Mouse (Mus musculus): ENCODE results near the gene Tbc1d8b. TPM values are rescaled to one million over a fixed set of nuclear protein-coding genes. Genes with fewer than 3 reads are reported as not detected.

Tbc1d8b gene
- polyA plus RNA-seq, 1 experiment, result 2.0 TPM

GRCm38 (mm10) chrX:139774309-139775083 lies 89.7 kb downstream of the Tbc1d8b start:
- Histone ChIP-seq H3K4me1 (ENCODE audit: control insufficient read depth, insufficient read depth, low read length) (peaks cover 1% of the 10 kb centered on the region), H3K9me3 (replicated peaks; ENCODE audit: control insufficient read depth, insufficient read depth, low read length, poor library complexity, severe bottlenecking) (no peaks in the 10 kb centered on the region), H3K36me3 (ENCODE audit: control insufficient read depth, insufficient read depth, low read length, poor library complexity, severe bottlenecking) (no peaks in the 10 kb centered on the region), H3K27me3 (ENCODE audit: control insufficient read depth, insufficient read depth, low read length, poor library complexity, severe bottlenecking) (no peaks in the 10 kb centered on the region), H3K27ac (ENCODE audit: insufficient read depth, low read length) (no peak overlapping the region), H3K4me3 (ENCODE audit: low read depth, low read length) (no peak overlapping the region), H3K9ac (ENCODE audit: low read depth, poor library complexity, severe bottlenecking) (no peak overlapping the region)
- no peak for TF ChIP-seq EP300 (IDR thresholded peaks at IDR 0.05; ENCODE audit: insufficient read depth, low read depth, low read length)
- peak; percentile 15 for TF ChIP-seq CTCF (IDR thresholded peaks at IDR 0.05; ENCODE audit: low read depth, low read length)

- Histone ChIP-seq H3K27ac (ENCODE audit: insufficient read depth, low read length) (no peak overlapping the region), H3K27me3 (ENCODE audit: control insufficient read depth, insufficient read depth, low read length, poor library complexity, severe bottlenecking) (no peaks in the 10 kb centered on the region), H3K4me1 (ENCODE audit: control insufficient read depth, insufficient read depth, low read length) (peaks cover 1% of the 10 kb centered on the region), H3K36me3 (ENCODE audit: control insufficient read depth, insufficient read depth, low read length, poor library complexity, severe bottlenecking) (no peaks in the 10 kb centered on the region), H3K9ac (ENCODE audit: low read depth, poor library complexity, severe bottlenecking) (no peak overlapping the region), H3K4me3 (ENCODE audit: low read depth, low read length) (no peak overlapping the region), H3K9me3 (replicated peaks; ENCODE audit: control insufficient read depth, insufficient read depth, low read length, poor library complexity, severe bottlenecking) (no peaks in the 10 kb centered on the region)
- TF ChIP-seq POLR2A (IDR thresholded peaks at IDR 0.05; ENCODE audit: insufficient read depth, low read length), result no peak
- no peak for TF ChIP-seq EP300 (IDR thresholded peaks at IDR 0.05; ENCODE audit: insufficient read depth, low read depth, low read length)
- TF ChIP-seq CTCF (IDR thresholded peaks at IDR 0.05; ENCODE audit: low read depth, low read length), result no peak
Measured at GRCm38 (mm10) chrX:139775084-139775612, 90.4 kb downstream of the Tbc1d8b start.

GRCm38 (mm10) chrX:139777357-139777756 lies 92.6 kb downstream of the Tbc1d8b start:
- no peak overlapping the region for H3K4me3 ChIP-seq (ENCODE audit: low read depth, low read length)
- H3K9ac ChIP-seq (ENCODE audit: low read depth, poor library complexity, severe bottlenecking), result no peak overlapping the region
- H3K27ac ChIP-seq (ENCODE audit: insufficient read depth, low read length), result no peak overlapping the region
- no peaks in the 10 kb centered on the region for H3K9me3 ChIP-seq (replicated peaks; ENCODE audit: control insufficient read depth, insufficient read depth, low read length, poor library complexity, severe bottlenecking)
- H3K27me3 ChIP-seq (ENCODE audit: control insufficient read depth, insufficient read depth, low read length, poor library complexity, severe bottlenecking), result no peaks in the 10 kb centered on the region
- no peaks in the 10 kb centered on the region for H3K36me3 ChIP-seq (ENCODE audit: control insufficient read depth, insufficient read depth, low read length, poor library complexity, severe bottlenecking)
- H3K4me1 ChIP-seq (ENCODE audit: control insufficient read depth, insufficient read depth, low read length), result peaks cover 5% of the 10 kb centered on the region
- TF ChIP-seq POLR2A (IDR thresholded peaks at IDR 0.05; ENCODE audit: insufficient read depth, low read length) (no peak), CTCF (IDR thresholded peaks at IDR 0.05; ENCODE audit: low read depth, low read length) (no peak), EP300 (IDR thresholded peaks at IDR 0.05; ENCODE audit: insufficient read depth, low read depth, low read length) (no peak)

GRCm38 (mm10) chrX:139778886-139779285 lies 94.1 kb downstream of the Tbc1d8b start:
- Histone ChIP-seq H3K4me1 (ENCODE audit: control insufficient read depth, insufficient read depth, low read length) (peaks cover 6% of the 10 kb centered on the region), H3K4me3 (ENCODE audit: low read depth, low read length) (no peak overlapping the region), H3K9me3 (replicated peaks; ENCODE audit: control insufficient read depth, insufficient read depth, low read length, poor library complexity, severe bottlenecking) (no peaks in the 10 kb centered on the region), H3K27me3 (ENCODE audit: control insufficient read depth, insufficient read depth, low read length, poor library complexity, severe bottlenecking) (no peaks in the 10 kb centered on the region), H3K27ac (ENCODE audit: insufficient read depth, low read length) (no peak overlapping the region), H3K9ac (ENCODE audit: low read depth, poor library complexity, severe bottlenecking) (no peak overlapping the region), H3K36me3 (ENCODE audit: control insufficient read depth, insufficient read depth, low read length, poor library complexity, severe bottlenecking) (no peaks in the 10 kb centered on the region)
- no peak for TF ChIP-seq CTCF (IDR thresholded peaks at IDR 0.05; ENCODE audit: low read depth, low read length)
- TF ChIP-seq EP300 (IDR thresholded peaks at IDR 0.05; ENCODE audit: insufficient read depth, low read depth, low read length), result no peak
- TF ChIP-seq POLR2A (IDR thresholded peaks at IDR 0.05; ENCODE audit: insufficient read depth, low read length), result no peak

GRCm38 (mm10) chrX:139779401-139779800 lies 94.6 kb downstream of the Tbc1d8b start:
- Histone ChIP-seq H3K27me3 (ENCODE audit: control insufficient read depth, insufficient read depth, low read length, poor library complexity, severe bottlenecking) (no peaks in the 10 kb centered on the region), H3K36me3 (ENCODE audit: control insufficient read depth, insufficient read depth, low read length, poor library complexity, severe bottlenecking) (no peaks in the 10 kb centered on the region), H3K4me1 (ENCODE audit: control insufficient read depth, insufficient read depth, low read length) (peaks cover 6% of the 10 kb centered on the region), H3K9ac (ENCODE audit: low read depth, poor library complexity, severe bottlenecking) (no peak overlapping the region), H3K9me3 (replicated peaks; ENCODE audit: control insufficient read depth, insufficient read depth, low read length, poor library complexity, severe bottlenecking) (no peaks in the 10 kb centered on the region), H3K27ac (ENCODE audit: insufficient read depth, low read length) (no peak overlapping the region), H3K4me3 (ENCODE audit: low read depth, low read length) (no peak overlapping the region)
- TF ChIP-seq CTCF (IDR thresholded peaks at IDR 0.05; ENCODE audit: low read depth, low read length), result no peak
- no peak for TF ChIP-seq EP300 (IDR thresholded peaks at IDR 0.05; ENCODE audit: insufficient read depth, low read depth, low read length)
- no peak for TF ChIP-seq POLR2A (IDR thresholded peaks at IDR 0.05; ENCODE audit: insufficient read depth, low read length)

GRCm38 (mm10) chrX:139780988-139781387 lies 96.2 kb downstream of the Tbc1d8b start:
- Histone ChIP-seq H3K27me3 (ENCODE audit: control insufficient read depth, insufficient read depth, low read length, poor library complexity, severe bottlenecking) (no peaks in the 10 kb centered on the region), H3K27ac (ENCODE audit: insufficient read depth, low read length) (no peak overlapping the region), H3K9me3 (replicated peaks; ENCODE audit: control insufficient read depth, insufficient read depth, low read length, poor library complexity, severe bottlenecking) (no peaks in the 10 kb centered on the region), H3K4me1 (ENCODE audit: control insufficient read depth, insufficient read depth, low read length) (peaks cover 6% of the 10 kb centered on the region), H3K9ac (ENCODE audit: low read depth, poor library complexity, severe bottlenecking) (no peak overlapping the region), H3K36me3 (ENCODE audit: control insufficient read depth, insufficient read depth, low read length, poor library complexity, severe bottlenecking) (no peaks in the 10 kb centered on the region), H3K4me3 (ENCODE audit: low read depth, low read length) (no peak overlapping the region)
- TF ChIP-seq EP300 (IDR thresholded peaks at IDR 0.05; ENCODE audit: insufficient read depth, low read depth, low read length) (no peak), POLR2A (IDR thresholded peaks at IDR 0.05; ENCODE audit: insufficient read depth, low read length) (no peak), CTCF (IDR thresholded peaks at IDR 0.05; ENCODE audit: low read depth, low read length) (no peak)

Measured in ES-Bruce4 (cell line).